Mouse (Mus musculus) stomach, embryonic 16.5 days (tissue): ENCODE measurements around the gene Iqch. TPM values are rescaled to one million over a fixed set of nuclear protein-coding genes. Genes with fewer than 3 reads are reported as not detected.

Experiments used
- ATAC-seq: fragments of 200-750 bp; cut with Nextera tagmentation; 2 replicates; pipeline ENCODE4 v1.8.0; 2017; ENCODE audit warnings: moderate number of reproducible peaks, moderate TSS enrichment; ENCODE audit not compliant: insufficient read depth, low FRiP score
- H3K27ac ChIP-seq: fragments of 300-500 bp; sonication (generic); 2 replicates; pipeline ENCODE4 v1.5.1; 2014; ENCODE audit warnings: low read length
- H3K27me3 ChIP-seq: fragments of 300-500 bp; sonication (generic); 2 replicates; pipeline ENCODE4 v1.6.1; 2014; ENCODE audit warnings: low read length, control low read depth, mixed read lengths; ENCODE audit not compliant: control insufficient read depth, insufficient read depth
- H3K36me3 ChIP-seq: fragments of 300-500 bp; sonication (generic); 2 replicates; pipeline ENCODE4 v1.6.1; 2014; ENCODE audit warnings: low read length; ENCODE audit not compliant: control insufficient read depth, insufficient read depth
- H3K4me1 ChIP-seq: fragments of 300-500 bp; sonication (generic); 2 replicates; pipeline ENCODE4 v1.6.1; 2014; ENCODE audit warnings: low read length, control low read depth, mixed read lengths; ENCODE audit not compliant: control insufficient read depth, insufficient read depth
- H3K4me2 ChIP-seq: fragments of 300-500 bp; sonication (generic); 2 replicates; pipeline ENCODE4 v1.6.1; 2014; ENCODE audit warnings: low read depth, low read length, mixed read lengths
- H3K4me3 ChIP-seq: fragments of 300-500 bp; sonication (generic); replicated peaks from 2 replicates; pipeline ENCODE4 v1.5.1; 2014; ENCODE audit warnings: mild to moderate bottlenecking, low read length
- H3K9ac ChIP-seq: fragments of 300-500 bp; sonication (generic); 2 replicates; pipeline ENCODE4 v1.6.1; 2014; ENCODE audit warnings: low read length
- H3K9me3 ChIP-seq: fragments of 300-500 bp; sonication (generic); replicated peaks from 2 replicates; pipeline ENCODE4 v1.6.1; 2016; ENCODE audit warnings: low read length, control low read depth; ENCODE audit not compliant: control insufficient read depth
- WGBS: fragments of 180-500 bp; shearing (Covaris S2); extraction: QIAGEN DNeasy Blood & Tissue Kit; methylation state at CpG from one replicate; pipeline ENCODE4 v1.1.7; 2014; 5-methylcytosine and 5-hydroxymethylcytosine counted together
- polyA plus RNA-seq: library from polyadenylated mRNA; unstranded; fragments of >200 nt; fragmentation: Nextera tagmentation; extraction: Ambion mirVana; gene quantifications from 2 replicates; pipeline ENCODE4 v1.2.1, GENCODE M21; 2015

Gene Iqch
- polyA plus RNA-seq, 1 experiment from 2014 or later, result 0.04 TPM

GRCm38 (mm10) chr9:63641983-63642646 is 39.8 kb upstream of the Iqch start:
- WGBS, result 93% methylated on average over 4 of the region's 4 CpGs
- no peak for ATAC-seq
- H3K9me3 ChIP-seq, result no peaks in the 10 kb centered on the region
- no peak overlapping the region for H3K4me2 ChIP-seq
- no peak overlapping the region for H3K27ac ChIP-seq
- no peaks in the 10 kb centered on the region for H3K4me1 ChIP-seq
- no peaks in the 10 kb centered on the region for H3K27me3 ChIP-seq
- no peak overlapping the region for H3K9ac ChIP-seq
- no peak overlapping the region for H3K4me3 ChIP-seq
- 0 out of 2 replicates have a peak, but pooled peaks cover 3% of the 10 kb centered on the region for H3K36me3 ChIP-seq

- Histone ChIP-seq H3K4me2 (no peak overlapping the region), H3K9ac (no peak overlapping the region), H3K4me3 (no peak overlapping the region), H3K27ac (no peak overlapping the region), H3K27me3 (no peaks in the 10 kb centered on the region), H3K9me3 (no peaks in the 10 kb centered on the region), H3K36me3 (no peaks in the 10 kb centered on the region), H3K4me1 (peaks cover 10% of the 10 kb centered on the region)
- 73% methylated on average over 7 of the region's 7 CpGs for WGBS
- ATAC-seq, result no peak
These were observed 33.8 kb upstream of the Iqch start for GRCm38 (mm10) chr9:63636113-63636512.

- H3K9me3 ChIP-seq, result no peaks in the 10 kb centered on the region
- no peaks in the 10 kb centered on the region for H3K27me3 ChIP-seq
- H3K4me2 ChIP-seq, result peak overlapping the region; percentile 25
- no peak overlapping the region for H3K4me3 ChIP-seq
- ATAC-seq, result no peak
- WGBS, result 51% methylated on average over 7 of the region's 7 CpGs
- no peaks in the 10 kb centered on the region for H3K36me3 ChIP-seq
- H3K4me1 ChIP-seq, result peaks cover 10% of the 10 kb centered on the region
- no peak overlapping the region for H3K27ac ChIP-seq
- no peak overlapping the region for H3K9ac ChIP-seq
These were observed 31.0 kb upstream of the Iqch start for GRCm38 (mm10) chr9:63633334-63633733.

- H3K9me3 ChIP-seq, result no peaks in the 10 kb centered on the region
- H3K4me2 ChIP-seq, result peak overlapping the region; percentile 25
- H3K9ac ChIP-seq, result no peak overlapping the region
- H3K4me1 ChIP-seq, result peaks cover 10% of the 10 kb centered on the region
- ATAC-seq, result no peak
- no peak overlapping the region for H3K4me3 ChIP-seq
- WGBS, result 43% methylated on average over 11 of the region's 11 CpGs
- H3K36me3 ChIP-seq, result no peaks in the 10 kb centered on the region
- H3K27me3 ChIP-seq, result no peaks in the 10 kb centered on the region
- H3K27ac ChIP-seq, result peak overlapping the region; percentile 43
These were observed 30.6 kb upstream of the Iqch start for GRCm38 (mm10) chr9:63632924-63633323.

DNA sequence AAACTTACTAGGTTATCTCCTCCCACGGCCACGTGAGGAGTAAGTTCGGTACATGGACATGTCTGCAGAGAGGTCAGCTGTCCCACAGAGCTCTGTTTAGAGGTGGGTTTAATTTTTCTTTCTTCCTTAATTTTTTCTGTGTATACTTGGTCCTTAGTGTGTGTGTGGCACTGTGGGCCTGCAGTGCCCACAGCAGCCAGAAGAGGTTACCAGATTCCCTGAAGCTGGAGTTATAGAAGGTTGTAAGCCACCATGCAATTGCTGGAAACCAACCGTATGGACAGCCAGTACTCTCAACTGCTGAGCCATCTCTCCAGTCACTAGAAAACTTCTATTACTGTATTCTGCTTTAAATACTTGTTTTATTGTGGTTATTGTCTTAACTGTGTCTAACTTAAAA is 29.8 kb upstream of the Iqch start:
- Histone ChIP-seq H3K4me3 (no peak overlapping the region), H3K4me2 (no peak overlapping the region), H3K27me3 (no peaks in the 10 kb centered on the region), H3K27ac (no peak overlapping the region), H3K9me3 (no peaks in the 10 kb centered on the region), H3K36me3 (no peaks in the 10 kb centered on the region), H3K9ac (no peak overlapping the region), H3K4me1 (peaks cover 10% of the 10 kb centered on the region)
- WGBS, result 93% methylated on average over 4 of the region's 4 CpGs
- no peak for ATAC-seq

- Histone ChIP-seq H3K4me3 (no peak overlapping the region), H3K36me3 (no peaks in the 10 kb centered on the region), H3K27me3 (no peaks in the 10 kb centered on the region), H3K9ac (no peak overlapping the region), H3K9me3 (no peaks in the 10 kb centered on the region), H3K4me1 (no peaks in the 10 kb centered on the region), H3K27ac (no peak overlapping the region), H3K4me2 (no peak overlapping the region)
- WGBS, result 90% methylated on average over 9 of the region's 9 CpGs
- ATAC-seq, result no peak
These were observed 22.9 kb upstream of the Iqch start for GRCm38 (mm10) chr9:63625090-63625756.

GRCm38 (mm10) chr9:63623895-63624569 is 21.7 kb upstream of the Iqch start:
- Histone ChIP-seq H3K9ac (no peak overlapping the region), H3K27ac (no peak overlapping the region), H3K9me3 (no peaks in the 10 kb centered on the region), H3K4me2 (no peak overlapping the region), H3K4me3 (no peak overlapping the region), H3K4me1 (no peaks in the 10 kb centered on the region), H3K27me3 (no peaks in the 10 kb centered on the region), H3K36me3 (no peaks in the 10 kb centered on the region)
- WGBS, result 87% methylated on average over 15 of the region's 15 CpGs
- ATAC-seq, result no peak

DNA sequence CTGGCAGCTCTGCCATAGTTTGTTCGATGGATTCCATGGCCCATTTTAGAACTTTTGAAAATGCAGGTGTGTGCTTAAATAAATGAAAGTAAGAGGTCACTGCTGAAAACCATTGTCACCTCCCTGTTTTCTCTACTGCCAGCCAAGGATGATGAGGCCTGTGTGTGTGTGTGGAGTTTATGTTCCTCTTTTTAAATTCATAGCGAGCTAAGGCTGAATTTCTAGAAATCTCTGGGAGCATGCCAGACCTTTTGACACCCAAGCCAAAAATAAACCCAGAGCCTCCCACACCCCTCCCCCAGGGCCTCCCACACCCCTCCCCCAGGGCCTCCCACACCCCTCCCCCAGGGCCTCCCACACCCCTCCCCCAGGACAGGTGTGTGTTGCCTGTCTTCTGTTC is 15.7 kb upstream of the Iqch start:
- no peak overlapping the region for H3K9ac ChIP-seq
- H3K27ac ChIP-seq, result no peak overlapping the region
- H3K36me3 ChIP-seq, result peaks cover 12% of the 10 kb centered on the region
- H3K27me3 ChIP-seq, result no peaks in the 10 kb centered on the region
- H3K4me3 ChIP-seq, result no peak overlapping the region
- no peaks in the 10 kb centered on the region for H3K9me3 ChIP-seq
- peaks cover 15% of the 10 kb centered on the region for H3K4me1 ChIP-seq
- H3K4me2 ChIP-seq, result no peak overlapping the region
- 86% methylated on average over 2 of the region's 2 CpGs for WGBS
- ATAC-seq, result no peak
